Mouse (Mus musculus) frontal cortex, postnatal 10 days (tissue): ENCODE data around the gene Abcd3.

ENCODE experiments used
- DNase-seq, 2 experiments: peaks; one replicate each; pipeline ENCODE4 v3.0.0; 2022; ENCODE audit warnings: low spot score in 2 of 2, mixed read lengths in 1 of 2

Abcd3 gene

GRCm38 (mm10) chr3:121814877-121815548, at the start of gene Abcd3:
Gene Abcd3 (minus strand): TSS chr3:121815302.
- peak; percentile 75 to 87 for DNase-seq

- DNase-seq: no peak
Measured at GRCm38 (mm10) chr3:121859142-121859541, 44.0 kb upstream of the Abcd3 start.

- no peak for DNase-seq
Measured at GRCm38 (mm10) chr3:121856131-121856530, 41.0 kb upstream of the Abcd3 start.

- no peak for DNase-seq
Measured at GRCm38 (mm10) chr3:121853781-121854520, 38.8 kb upstream of the Abcd3 start.

GRCm38 (mm10) chr3:121852074-121852826, 37.1 kb upstream of the Abcd3 start:
- no peak for DNase-seq

GRCm38 (mm10) chr3:121851006-121851405, 35.9 kb upstream of the Abcd3 start:
- DNase-seq: no peak

- DNase-seq: no peak
Measured at GRCm38 (mm10) chr3:121850381-121850780, 35.3 kb upstream of the Abcd3 start.

GRCm38 (mm10) chr3:121847296-121847695, 32.2 kb upstream of the Abcd3 start:
- no peak for DNase-seq

- no peak for DNase-seq
Measured at GRCm38 (mm10) chr3:121844658-121845057, 29.6 kb upstream of the Abcd3 start.

- no peak for DNase-seq
Measured at GRCm38 (mm10) chr3:121844013-121844412, 28.9 kb upstream of the Abcd3 start.

- no peak for DNase-seq
Measured at GRCm38 (mm10) chr3:121843254-121843653, 28.2 kb upstream of the Abcd3 start.

- DNase-seq: no peak
Measured at GRCm38 (mm10) chr3:121842306-121842860, 27.3 kb upstream of the Abcd3 start.

GRCm38 (mm10) chr3:121841412-121842014, 26.4 kb upstream of the Abcd3 start:
- no peak for DNase-seq

- DNase-seq: no peak
Measured at GRCm38 (mm10) chr3:121840351-121840750, 25.2 kb upstream of the Abcd3 start.

- no peak for DNase-seq
Measured at GRCm38 (mm10) chr3:121834732-121835131, 19.6 kb upstream of the Abcd3 start.

GRCm38 (mm10) chr3:121834250-121834649, 19.1 kb upstream of the Abcd3 start:
- DNase-seq: no peak

GRCm38 (mm10) chr3:121825092-121825491, 10.0 kb upstream of the Abcd3 start:
- DNase-seq: no peak

GRCm38 (mm10) chr3:121824319-121824718, 9.2 kb upstream of the Abcd3 start:
- no peak for DNase-seq

GRCm38 (mm10) chr3:121822643-121823042, 7.5 kb upstream of the Abcd3 start:
- no peak for DNase-seq

GRCm38 (mm10) chr3:121821559-121822143, 6.5 kb upstream of the Abcd3 start:
- DNase-seq: no peak

- DNase-seq: no peak
Measured at GRCm38 (mm10) chr3:121819693-121820200, 4.6 kb upstream of the Abcd3 start.
